Mouse (Mus musculus): ENCODE measurements at regions not wholly inside any gene's neighbourhood (a gene's known extent, or its start where the extent isn't known, plus 50 kb on each side); places are given as distances from the start of the nearest gene placed in this dataset.

- no peak for DNase-seq (ENCODE audit: low read depth, low spot score)
These were observed 56.5 kb upstream of the Tgfbr2 start for GRCm38 (mm10) chr9:116231351-116232311.

- no peak for DNase-seq (ENCODE audit: low read depth, low spot score)
These were observed 55.2 kb upstream of the Tgfbr2 start for GRCm38 (mm10) chr9:116230346-116230745.

- DNase-seq (ENCODE audit: low read depth, low spot score): no peak
These were observed 53.3 kb upstream of the Tgfbr2 start for GRCm38 (mm10) chr9:116228443-116228842.

- DNase-seq (ENCODE audit: low read depth, low spot score): no peak
These were observed 52.6 kb upstream of the Tgfbr2 start for GRCm38 (mm10) chr9:116227738-116228137.

Data from ZHBTc4 (cell line).